Mouse (Mus musculus): Measurements from ENCODE around the gene Rpap3. TPM values are rescaled to one million over a fixed set of nuclear protein-coding genes. Genes with fewer than 3 reads are reported as not detected.

Gene Rpap3
- polyA plus RNA-seq, 1 experiment from 2014 or later = 34.1 TPM

DNA sequence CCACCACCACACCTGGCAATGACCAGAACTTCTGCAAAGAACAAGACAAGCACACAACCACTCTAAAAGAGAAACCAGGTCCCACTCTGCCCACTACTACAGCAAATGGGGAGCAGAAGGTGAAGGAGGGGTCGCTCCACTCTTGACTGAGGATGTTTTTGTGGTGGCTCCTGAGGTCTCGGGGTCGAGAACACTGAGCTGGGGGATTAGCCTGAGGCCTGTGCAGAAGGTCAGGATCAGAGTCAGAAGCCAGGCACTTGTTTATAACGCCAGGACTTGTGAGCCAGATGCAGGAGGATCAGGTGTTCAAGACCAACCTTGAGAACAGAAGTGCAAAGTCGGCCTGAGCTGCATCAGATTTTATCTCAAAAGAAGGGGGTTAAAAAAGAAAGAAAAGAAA lies 21.9 kb upstream of the Rpap3 start:
- no peaks in the 10 kb centered on the region for H3K27me3 ChIP-seq (replicated peaks; ENCODE audit: control insufficient read depth, insufficient read depth, low read length)
- H3K27ac ChIP-seq (ENCODE audit: low read depth) = no peak overlapping the region
- no peak overlapping the region for H3K4me3 ChIP-seq (ENCODE audit: low read depth, low read length)
- WGBS = 61% methylated on average over 5 of the region's 5 CpGs
- ATAC-seq (replicated peaks; ENCODE audit: low FRiP score, low TSS enrichment, low read depth) = no peak
- H3K36me3 ChIP-seq (ENCODE audit: control insufficient read depth, insufficient read depth, low read length) = no peaks in the 10 kb centered on the region
- H3K4me2 ChIP-seq (ENCODE audit: low read length) = no peak overlapping the region
- no peaks in the 10 kb centered on the region for H3K9me3 ChIP-seq (ENCODE audit: control insufficient read depth, low read length)
- H3K9ac ChIP-seq (ENCODE audit: low read length) = no peak overlapping the region
- DNase-seq (ENCODE audit: low spot score) = no peak
- H3K4me1 ChIP-seq (replicated peaks; ENCODE audit: control insufficient read depth, insufficient read depth, low read length) = no peaks in the 10 kb centered on the region

- DNase-seq (ENCODE audit: low spot score) (no peak), ATAC-seq (replicated peaks; ENCODE audit: low FRiP score, low TSS enrichment, low read depth) (no peak)
- Histone ChIP-seq H3K4me3 (ENCODE audit: low read depth, low read length) (no peak overlapping the region), H3K9ac (ENCODE audit: low read length) (no peak overlapping the region), H3K4me1 (replicated peaks; ENCODE audit: control insufficient read depth, insufficient read depth, low read length) (no peaks in the 10 kb centered on the region), H3K9me3 (ENCODE audit: control insufficient read depth, low read length) (no peaks in the 10 kb centered on the region), H3K27me3 (replicated peaks; ENCODE audit: control insufficient read depth, insufficient read depth, low read length) (no peaks in the 10 kb centered on the region), H3K4me2 (ENCODE audit: low read length) (no peak overlapping the region), H3K36me3 (ENCODE audit: control insufficient read depth, insufficient read depth, low read length) (no peaks in the 10 kb centered on the region), H3K27ac (ENCODE audit: low read depth) (no peak overlapping the region)
- WGBS = 70% methylated on average over 8 of the region's 8 CpGs
Measured at GRCm38 (mm10) chr15:97727048-97727447, 21.4 kb upstream of the Rpap3 start.

GRCm38 (mm10) chr15:97726310-97726709 lies 20.7 kb upstream of the Rpap3 start:
- Histone ChIP-seq H3K36me3 (ENCODE audit: control insufficient read depth, insufficient read depth, low read length) (no peaks in the 10 kb centered on the region), H3K27me3 (replicated peaks; ENCODE audit: control insufficient read depth, insufficient read depth, low read length) (no peaks in the 10 kb centered on the region), H3K27ac (ENCODE audit: low read depth) (no peak overlapping the region), H3K4me3 (ENCODE audit: low read depth, low read length) (no peak overlapping the region), H3K4me2 (ENCODE audit: low read length) (no peak overlapping the region), H3K9ac (ENCODE audit: low read length) (no peak overlapping the region), H3K9me3 (ENCODE audit: control insufficient read depth, low read length) (no peaks in the 10 kb centered on the region), H3K4me1 (replicated peaks; ENCODE audit: control insufficient read depth, insufficient read depth, low read length) (no peaks in the 10 kb centered on the region)
- 83% methylated on average over 13 of the region's 13 CpGs for WGBS
- ATAC-seq (replicated peaks; ENCODE audit: low FRiP score, low TSS enrichment, low read depth) (no peak), DNase-seq (ENCODE audit: low spot score) (no peak)

DNA sequence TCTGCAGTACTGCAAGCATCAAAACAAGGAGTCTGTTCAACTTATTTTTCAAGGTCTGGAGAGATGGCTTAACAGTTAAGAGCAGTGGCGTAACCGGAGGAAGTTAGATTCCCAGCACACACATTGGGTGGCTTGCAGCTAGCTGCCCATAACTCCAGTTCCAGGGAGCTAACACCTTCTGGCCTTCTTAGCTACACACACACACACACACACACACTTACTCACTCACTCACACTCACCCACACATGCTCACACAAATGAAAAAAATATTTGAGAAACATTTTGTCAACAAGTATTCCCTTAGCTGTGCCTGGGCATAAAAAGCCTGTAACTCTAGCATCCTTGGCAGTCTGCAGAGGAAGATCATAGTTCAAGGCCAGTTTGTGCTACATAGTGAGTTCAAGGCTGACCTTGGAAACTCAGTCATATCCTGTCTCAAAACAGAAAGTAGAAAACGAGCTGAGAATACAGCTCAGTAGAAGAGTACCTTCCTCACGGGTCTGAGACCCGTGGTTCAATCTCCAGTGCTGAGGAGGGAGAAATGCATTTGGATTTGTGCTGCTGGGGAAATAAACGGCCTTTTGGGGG lies 19.7 kb upstream of the Rpap3 start:
- 79% methylated on average over 6 of the region's 6 CpGs for WGBS
- ATAC-seq (replicated peaks; ENCODE audit: low FRiP score, low TSS enrichment, low read depth) = no peak

GRCm38 (mm10) chr15:97724346-97725197 lies 18.9 kb upstream of the Rpap3 start:
- Histone ChIP-seq H3K27me3 (replicated peaks; ENCODE audit: control insufficient read depth, insufficient read depth, low read length) (no peaks in the 10 kb centered on the region), H3K9me3 (ENCODE audit: control insufficient read depth, low read length) (no peaks in the 10 kb centered on the region), H3K4me2 (ENCODE audit: low read length) (no peak overlapping the region), H3K27ac (ENCODE audit: low read depth) (no peak overlapping the region), H3K9ac (ENCODE audit: low read length) (no peak overlapping the region), H3K36me3 (ENCODE audit: control insufficient read depth, insufficient read depth, low read length) (no peaks in the 10 kb centered on the region), H3K4me3 (ENCODE audit: low read depth, low read length) (no peak overlapping the region), H3K4me1 (replicated peaks; ENCODE audit: control insufficient read depth, insufficient read depth, low read length) (no peaks in the 10 kb centered on the region)
- no peak for DNase-seq (ENCODE audit: low spot score)
- 87% methylated on average over 17 of the region's 17 CpGs for WGBS
- no peak for ATAC-seq (replicated peaks; ENCODE audit: low FRiP score, low TSS enrichment, low read depth)

More for the DNA sequence above, 19.7 kb upstream of the Rpap3 start:
- Histone ChIP-seq H3K4me2 (ENCODE audit: low read length) (no peak overlapping the region), H3K27ac (ENCODE audit: low read depth) (no peak overlapping the region), H3K9me3 (ENCODE audit: control insufficient read depth, low read length) (no peaks in the 10 kb centered on the region), H3K4me1 (replicated peaks; ENCODE audit: control insufficient read depth, insufficient read depth, low read length) (no peaks in the 10 kb centered on the region), H3K4me3 (ENCODE audit: low read depth, low read length) (no peak overlapping the region), H3K9ac (ENCODE audit: low read length) (no peak overlapping the region), H3K27me3 (replicated peaks; ENCODE audit: control insufficient read depth, insufficient read depth, low read length) (no peaks in the 10 kb centered on the region), H3K36me3 (ENCODE audit: control insufficient read depth, insufficient read depth, low read length) (no peaks in the 10 kb centered on the region)
- DNase-seq (ENCODE audit: low spot score) = no peak

DNA sequence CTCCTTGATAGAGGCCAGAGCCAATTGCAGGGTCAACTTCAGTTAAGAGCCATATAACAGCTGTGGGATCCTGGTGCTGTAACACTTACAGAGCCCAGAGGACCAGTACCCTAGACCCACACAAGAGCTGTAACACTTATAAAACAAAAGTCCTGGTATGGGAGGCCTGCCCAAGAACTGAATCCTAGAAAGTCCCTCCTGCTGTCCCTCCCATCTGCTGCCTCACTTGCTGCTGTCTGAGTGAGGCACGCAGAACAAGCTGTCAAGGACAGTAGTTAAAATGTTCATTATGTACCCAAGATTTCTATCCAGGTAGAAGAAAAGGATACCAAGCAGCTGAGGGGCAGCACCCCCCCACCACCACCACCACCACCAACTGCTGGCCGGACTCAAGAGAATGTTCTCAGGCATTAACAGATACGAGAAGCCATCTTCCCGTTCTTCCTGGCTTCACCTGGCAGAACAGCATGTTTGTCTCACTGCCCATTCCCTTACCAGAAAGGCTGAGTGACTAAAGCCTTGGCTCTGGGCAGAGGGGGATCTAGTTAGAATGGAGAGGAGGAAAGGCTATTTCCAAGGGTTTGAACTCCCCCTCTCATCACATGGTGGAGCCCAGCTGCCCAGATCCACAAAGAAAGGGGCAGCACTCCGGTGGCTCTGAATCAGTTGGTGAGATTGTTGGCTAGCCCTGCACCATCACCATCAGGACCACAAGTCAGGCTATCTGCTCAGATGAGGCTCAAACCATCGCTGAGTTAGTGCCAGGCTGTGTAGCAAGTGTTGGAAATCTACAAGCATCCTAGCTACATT lies 18.1 kb upstream of the Rpap3 start:
- no peaks in the 10 kb centered on the region for H3K36me3 ChIP-seq (ENCODE audit: control insufficient read depth, insufficient read depth, low read length)
- DNase-seq (ENCODE audit: low spot score) = no peak
- no peak overlapping the region for H3K27ac ChIP-seq (ENCODE audit: low read depth)
- no peak for ATAC-seq (replicated peaks; ENCODE audit: low FRiP score, low TSS enrichment, low read depth)
- H3K4me2 ChIP-seq (ENCODE audit: low read length) = no peak overlapping the region
- no peak overlapping the region for H3K9ac ChIP-seq (ENCODE audit: low read length)
- no peak overlapping the region for H3K4me3 ChIP-seq (ENCODE audit: low read depth, low read length)
- no peaks in the 10 kb centered on the region for H3K9me3 ChIP-seq (ENCODE audit: control insufficient read depth, low read length)
- 84% methylated on average over 6 of the region's 6 CpGs for WGBS
- no peaks in the 10 kb centered on the region for H3K4me1 ChIP-seq (replicated peaks; ENCODE audit: control insufficient read depth, insufficient read depth, low read length)
- no peaks in the 10 kb centered on the region for H3K27me3 ChIP-seq (replicated peaks; ENCODE audit: control insufficient read depth, insufficient read depth, low read length)

DNA sequence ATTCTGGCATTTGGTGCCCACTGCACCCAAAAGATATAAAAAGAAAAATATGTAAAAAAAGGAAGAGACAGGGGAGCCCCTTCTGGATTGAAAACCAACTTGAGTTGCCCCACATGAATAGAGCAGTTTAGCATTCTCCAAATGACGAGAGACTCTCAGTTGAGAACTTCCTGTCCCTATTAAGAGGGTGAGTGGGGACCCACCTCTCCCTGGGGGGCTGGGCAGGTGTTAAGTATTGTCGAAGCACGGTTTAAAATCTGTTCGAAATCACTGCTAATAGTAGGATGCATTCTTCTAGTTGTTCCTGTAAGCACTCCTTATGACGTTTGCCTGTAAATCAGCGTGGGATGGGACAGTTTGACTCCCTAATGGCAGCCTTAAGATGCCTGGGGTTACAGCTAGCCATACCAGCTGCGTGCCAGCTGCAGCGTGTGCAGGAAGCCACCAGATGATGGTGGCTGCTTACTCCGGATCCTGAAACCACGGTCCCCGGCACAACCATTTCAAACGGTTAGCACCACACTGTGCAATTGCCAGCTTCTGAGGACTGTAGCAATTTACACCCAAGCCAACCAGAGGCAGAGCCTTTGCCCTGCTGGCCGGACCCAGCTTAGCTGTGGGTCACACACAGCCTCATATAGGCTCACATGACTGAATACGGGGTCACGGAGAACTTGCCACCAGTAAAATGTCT lies 15.5 kb upstream of the Rpap3 start:
- DNase-seq (ENCODE audit: low spot score) (no peak), ATAC-seq (replicated peaks; ENCODE audit: low FRiP score, low TSS enrichment, low read depth) (no peak)
- no peaks in the 10 kb centered on the region for H3K36me3 ChIP-seq (ENCODE audit: control insufficient read depth, insufficient read depth, low read length)
- H3K4me3 ChIP-seq (ENCODE audit: low read depth, low read length) = no peak overlapping the region
- H3K9ac ChIP-seq (ENCODE audit: low read length) = no peak overlapping the region
- H3K27ac ChIP-seq (ENCODE audit: low read depth) = no peak overlapping the region
- H3K9me3 ChIP-seq (ENCODE audit: control insufficient read depth, low read length) = no peaks in the 10 kb centered on the region
- WGBS = 76% methylated on average over 15 of the region's 15 CpGs
- no peaks in the 10 kb centered on the region for H3K27me3 ChIP-seq (replicated peaks; ENCODE audit: control insufficient read depth, insufficient read depth, low read length)
- no peak overlapping the region for H3K4me2 ChIP-seq (ENCODE audit: low read length)
- no peaks in the 10 kb centered on the region for H3K4me1 ChIP-seq (replicated peaks; ENCODE audit: control insufficient read depth, insufficient read depth, low read length)

GRCm38 (mm10) chr15:97720026-97720675 lies 14.5 kb upstream of the Rpap3 start:
- Histone ChIP-seq H3K4me1 (replicated peaks; ENCODE audit: control insufficient read depth, insufficient read depth, low read length) (no peaks in the 10 kb centered on the region), H3K27me3 (replicated peaks; ENCODE audit: control insufficient read depth, insufficient read depth, low read length) (no peaks in the 10 kb centered on the region), H3K36me3 (ENCODE audit: control insufficient read depth, insufficient read depth, low read length) (no peaks in the 10 kb centered on the region), H3K9me3 (ENCODE audit: control insufficient read depth, low read length) (no peaks in the 10 kb centered on the region), H3K27ac (ENCODE audit: low read depth) (no peak overlapping the region), H3K4me2 (ENCODE audit: low read length) (no peak overlapping the region), H3K9ac (ENCODE audit: low read length) (no peak overlapping the region), H3K4me3 (ENCODE audit: low read depth, low read length) (no peak overlapping the region)
- no peak for DNase-seq (ENCODE audit: low spot score)
- ATAC-seq (replicated peaks; ENCODE audit: low FRiP score, low TSS enrichment, low read depth) = no peak
- WGBS = 80% methylated on average over 12 of the region's 12 CpGs

Data from intestine, embryonic 14.5 days (tissue).